Mouse (Mus musculus) ES-E14 (cell line): ENCODE measurements around the gene Ldlr.

Experiments
- CHD2 ChIP-seq: IDR thresholded peaks from 2 replicates; pipeline ENCODE4 v1.6.1; 2014; ENCODE audit warnings: mild to moderate bottlenecking, low read depth, low read length, inconsistent platforms
- HCFC1 ChIP-seq: IDR thresholded peaks from 2 replicates; pipeline ENCODE4 v1.6.1; 2012; ENCODE audit warnings: low read length, inconsistent platforms, borderline replicate concordance; ENCODE audit not compliant: insufficient read depth
- ZC3H11A ChIP-seq: IDR thresholded peaks from 2 replicates; pipeline ENCODE4 v1.6.1; 2012; ENCODE audit warnings: low read depth, mild to moderate bottlenecking, inconsistent platforms, low read length, borderline replicate concordance

DNA sequence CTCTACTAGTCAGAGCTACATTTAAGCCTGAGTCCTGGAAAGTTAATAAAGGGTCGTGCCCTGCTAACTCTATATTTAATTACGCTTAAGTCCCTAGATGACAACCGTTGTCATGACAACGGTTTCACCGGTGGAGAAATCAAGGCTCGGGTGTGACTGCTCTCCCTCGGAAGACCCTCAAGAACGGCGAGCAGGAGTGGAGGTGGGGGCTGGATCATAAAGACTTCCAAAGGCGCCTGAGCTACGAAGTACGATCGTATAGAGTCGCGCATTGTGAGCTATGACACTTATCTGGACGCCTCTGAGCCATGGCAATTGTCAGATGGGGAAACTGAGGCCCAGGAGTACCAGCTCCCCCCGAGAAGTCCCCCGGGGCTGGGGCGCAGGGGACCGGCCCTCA, 36.4 kb downstream of the Ldlr start:
- TF ChIP-seq CHD2 (no peak), HCFC1 (no peak), ZC3H11A (no peak)
